Mouse (Mus musculus) macrophage (primary cell): ENCODE results near the gene Cdkn1a. TPM values are rescaled to one million over a fixed set of nuclear protein-coding genes. Genes with fewer than 3 reads are reported as not detected.
"Not testable (repeated sequence)": the region's sequence is repeated elsewhere in the genome, so short reads cannot be mapped to it uniquely, and the experiment has no call there.

Source experiments
- H3K27ac ChIP-seq: fragments of 350-480 bp; formaldehyde crosslinking; 2 replicates; pipeline ENCODE4 v1.9.0; 2021
- H3K36me3 ChIP-seq: fragments of 350-480 bp; formaldehyde crosslinking; 2 replicates; pipeline ENCODE4 v1.9.0; 2021; ENCODE audit errors: inconsistent target
- H3K4me3 ChIP-seq: fragments of 350-480 bp; formaldehyde crosslinking; 2 replicates; pipeline ENCODE4 v1.9.0; 2021; ENCODE audit errors: inconsistent target
- H3K79me2 ChIP-seq: fragments of 350-480 bp; formaldehyde crosslinking; 2 replicates; pipeline ENCODE4 v1.9.0; 2021; ENCODE audit errors: inconsistent target
- WGBS: methylation state at CpG from one replicate; pipeline ENCODE4 v1.1.7; 2026; ENCODE audit warnings: inconsistent platforms; ENCODE audit not compliant: missing documents; 5-methylcytosine and 5-hydroxymethylcytosine counted together
- polyA plus RNA-seq: library from polyadenylated mRNA; stranded (reverse); fragments of 250-400 nt; gene quantifications from 3 replicates; pipeline ENCODE4 v1.2.4, GENCODE M21; 2018; ENCODE audit warnings: inconsistent platforms

Gene Cdkn1a
- polyA plus RNA-seq, 1 experiment from 2014 or later = 176 TPM

DNA sequence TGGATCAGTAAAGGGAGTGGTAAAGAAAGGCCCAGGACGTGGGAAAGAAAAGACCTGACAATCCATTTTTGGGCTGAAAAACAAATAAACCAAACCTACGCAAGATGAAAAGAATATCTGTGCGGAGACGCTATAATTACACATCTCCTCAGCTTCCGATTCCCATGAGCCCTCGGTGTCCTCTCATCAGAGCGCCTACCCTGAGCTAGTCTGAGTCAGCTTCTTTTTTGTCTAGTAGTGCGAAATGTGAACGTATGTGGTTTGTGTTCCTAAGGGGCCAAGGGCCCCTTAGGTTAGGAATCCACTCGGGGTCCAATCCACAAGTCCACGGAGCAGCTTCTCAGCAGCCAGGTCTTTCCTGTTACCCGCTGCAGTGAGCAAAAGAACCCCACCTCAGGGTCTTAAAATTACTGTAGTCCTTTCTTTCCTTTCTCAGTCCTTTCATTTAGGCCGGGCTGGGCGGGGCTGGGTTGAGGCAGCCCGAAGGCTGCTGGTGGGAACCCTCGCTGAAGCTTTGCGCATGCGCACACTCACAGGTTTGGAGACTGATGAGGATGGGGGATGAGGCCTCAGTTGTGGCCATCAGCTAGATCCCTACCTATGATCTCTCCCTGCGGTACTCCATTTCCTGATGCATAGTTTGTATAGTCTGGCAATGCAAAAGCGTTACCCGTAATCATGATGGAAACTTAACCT, 25.4 kb upstream of the Cdkn1a start:
- WGBS = 97% methylated on average over 20 of the region's 21 CpGs

GRCm38 (mm10) chr17:29065971-29066370, 24.8 kb upstream of the Cdkn1a start:
- H3K79me2 ChIP-seq = no peaks in the 10 kb centered on the region
- H3K36me3 ChIP-seq = no peaks in the 10 kb centered on the region
- H3K27ac ChIP-seq = no peak overlapping the region
- no peak overlapping the region for H3K4me3 ChIP-seq
- WGBS = 89% methylated on average over 1 of the region's 3 CpGs

More for the DNA sequence above, 25.4 kb upstream of the Cdkn1a start:
- Histone ChIP-seq H3K27ac (no peak overlapping the region), H3K4me3 (no peak overlapping the region), H3K79me2 (no peaks in the 10 kb centered on the region), H3K36me3 (no peaks in the 10 kb centered on the region)

- not testable (repeated sequence) for H3K4me3 ChIP-seq, H3K36me3 ChIP-seq, H3K27ac ChIP-seq, H3K79me2 ChIP-seq
- WGBS = 84% methylated on average over 3 of the region's 3 CpGs
Observed at GRCm38 (mm10) chr17:29067416-29067815, 23.4 kb upstream of the Cdkn1a start.

DNA sequence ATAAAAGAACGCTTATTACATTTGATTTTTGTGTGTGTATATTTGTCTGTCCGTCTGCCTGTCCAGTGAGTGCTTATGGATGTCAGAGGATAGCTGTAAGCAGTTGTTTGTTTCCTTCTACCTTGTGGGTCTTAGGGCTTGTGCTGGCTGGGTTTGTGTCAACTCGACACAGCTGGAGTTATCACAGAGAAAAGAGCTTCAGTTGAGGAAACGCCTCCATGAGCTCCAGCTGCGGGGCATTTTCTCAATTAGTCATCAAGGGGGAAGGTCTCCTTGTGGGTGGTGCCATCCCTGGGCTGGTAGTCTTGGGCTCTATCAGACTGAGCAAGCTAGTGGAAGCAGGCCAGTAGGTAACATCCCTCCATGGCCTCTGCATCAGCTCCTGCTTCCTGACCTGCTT, 22.9 kb upstream of the Cdkn1a start:
- no peaks in the 10 kb centered on the region for H3K79me2 ChIP-seq
- no peak overlapping the region for H3K4me3 ChIP-seq
- no peaks in the 10 kb centered on the region for H3K36me3 ChIP-seq
- no peak overlapping the region for H3K27ac ChIP-seq
- WGBS = 86% methylated on average over 4 of the region's 5 CpGs

DNA sequence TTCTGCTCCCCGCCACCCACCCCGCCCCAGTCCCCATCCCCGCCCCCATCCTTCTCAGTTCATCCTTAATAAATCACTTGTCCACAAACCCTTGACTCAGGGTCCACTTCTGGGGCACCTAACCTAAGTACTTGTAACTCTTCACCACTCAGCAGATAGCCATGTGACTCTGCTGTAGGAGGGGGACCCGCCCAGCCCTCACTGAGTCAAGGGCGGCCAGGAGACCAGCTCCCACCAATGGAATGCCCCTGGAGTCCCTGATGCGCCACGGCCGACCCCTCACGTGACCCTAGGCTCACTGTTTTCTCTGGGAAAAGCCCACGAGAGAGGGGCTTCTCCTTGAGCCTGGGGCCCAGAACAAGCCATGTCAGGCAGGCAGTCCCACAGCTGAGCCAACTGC, 21.7 kb upstream of the Cdkn1a start:
- Histone ChIP-seq H3K4me3 (no peak overlapping the region), H3K36me3 (no peaks in the 10 kb centered on the region), H3K27ac (no peak overlapping the region), H3K79me2 (no peaks in the 10 kb centered on the region)
- 91% methylated on average over 10 of the region's 10 CpGs for WGBS

- Histone ChIP-seq H3K4me3 (no peak overlapping the region), H3K36me3 (no peaks in the 10 kb centered on the region)
- WGBS = 86% methylated on average over 5 of the region's 5 CpGs
Observed at GRCm38 (mm10) chr17:29071820-29072219, 19.0 kb upstream of the Cdkn1a start.

DNA sequence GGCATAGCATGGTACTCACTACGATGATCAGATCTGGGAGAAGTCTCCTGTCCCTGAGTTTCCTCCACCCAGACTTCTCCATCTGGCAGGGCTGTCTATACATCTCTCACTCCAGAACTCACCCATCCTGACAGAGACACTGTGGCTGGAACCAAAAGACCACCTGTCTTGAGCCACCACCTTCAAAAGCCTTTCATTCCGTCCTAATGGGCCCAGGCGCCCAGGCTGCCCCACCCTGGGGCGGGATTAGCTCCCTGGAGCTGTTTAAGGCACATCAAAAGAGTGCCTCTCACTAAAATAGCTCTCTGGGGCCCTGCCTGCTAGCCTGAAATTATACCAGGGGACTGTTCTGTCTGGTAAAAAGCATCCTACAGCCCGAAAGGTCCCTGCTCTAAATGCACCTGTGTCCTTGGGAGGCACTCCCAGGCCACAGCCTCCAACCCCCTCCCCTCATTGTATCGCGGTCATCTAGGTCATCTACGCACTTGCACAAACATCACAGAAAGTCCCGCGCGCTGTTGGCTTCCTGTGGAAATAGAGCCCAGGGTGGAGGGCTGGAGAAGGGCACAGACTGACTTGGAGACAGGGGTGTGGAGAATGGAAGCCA, 18.0 kb upstream of the Cdkn1a start:
- no peak overlapping the region for H3K27ac ChIP-seq
- no peak overlapping the region for H3K4me3 ChIP-seq
- H3K36me3 ChIP-seq = no peaks in the 10 kb centered on the region
- no peaks in the 10 kb centered on the region for H3K79me2 ChIP-seq
- 85% methylated on average over 11 of the region's 11 CpGs for WGBS

More at GRCm38 (mm10) chr17:29071820-29072219, 19.0 kb upstream of the Cdkn1a start:
- Histone ChIP-seq H3K79me2 (no peaks in the 10 kb centered on the region), H3K27ac (no peak overlapping the region)

DNA sequence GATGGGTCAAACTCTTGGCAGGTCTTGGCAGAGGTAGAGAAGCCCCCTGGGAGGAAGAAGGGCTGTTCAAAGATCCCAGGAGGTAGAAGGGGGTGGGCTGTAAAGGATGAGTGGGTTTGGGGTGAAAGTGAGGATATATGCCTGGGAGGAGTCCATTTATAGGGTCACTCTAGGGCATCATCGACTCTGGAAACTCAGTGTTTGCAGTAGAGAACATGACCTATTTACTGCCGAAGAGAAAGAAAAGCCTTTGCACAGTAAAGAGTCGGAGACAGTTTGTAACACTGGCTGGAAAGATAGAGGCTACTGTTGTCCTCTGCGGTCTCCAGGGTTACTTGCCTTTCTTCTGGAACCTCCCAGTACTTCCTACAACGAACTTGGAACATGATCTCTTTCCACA, 17.5 kb upstream of the Cdkn1a start:
- 70% methylated on average over 5 of the region's 5 CpGs for WGBS

GRCm38 (mm10) chr17:29074085-29074484, 16.7 kb upstream of the Cdkn1a start:
- Histone ChIP-seq H3K4me3 (no peak overlapping the region), H3K36me3 (no peaks in the 10 kb centered on the region), H3K27ac (no peak overlapping the region), H3K79me2 (0 out of 2 replicates have a peak, but pooled peaks cover 4% of the 10 kb centered on the region)
- 93% methylated on average over 13 of the region's 13 CpGs for WGBS

More for the DNA sequence above, 17.5 kb upstream of the Cdkn1a start:
- 0 out of 2 replicates have a peak, but pooled peaks cover 4% of the 10 kb centered on the region for H3K79me2 ChIP-seq
- no peaks in the 10 kb centered on the region for H3K36me3 ChIP-seq
- H3K27ac ChIP-seq = no peak overlapping the region
- H3K4me3 ChIP-seq = no peak overlapping the region

DNA sequence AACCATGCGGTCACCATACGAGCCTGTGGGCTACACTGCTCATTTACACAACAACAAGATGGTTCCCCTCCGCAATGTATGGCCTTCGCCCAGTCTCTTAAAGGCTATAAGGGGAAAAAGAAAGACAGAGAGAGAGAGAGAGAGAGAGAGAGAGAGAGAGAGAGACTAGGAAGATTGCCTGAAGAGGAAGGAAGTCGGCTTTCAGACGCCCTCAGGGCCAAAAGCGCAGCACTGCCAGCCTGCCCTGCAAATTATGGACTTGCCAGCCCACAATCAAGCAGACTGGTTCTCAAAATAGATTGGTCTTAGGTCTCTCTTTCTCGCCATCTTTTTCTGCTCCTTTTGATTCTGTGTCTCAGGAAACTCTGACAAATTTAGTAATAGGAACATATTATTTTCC, 14.5 kb upstream of the Cdkn1a start:
- no peak overlapping the region for H3K4me3 ChIP-seq
- H3K36me3 ChIP-seq = no peaks in the 10 kb centered on the region
- H3K79me2 ChIP-seq = 0 out of 2 replicates have a peak, but pooled peaks cover 4% of the 10 kb centered on the region
- 20% methylated on average over 7 of the region's 8 CpGs for WGBS
- H3K27ac ChIP-seq = peak overlapping the region; percentile 21; the same call in 1 of the 2 replicates

- H3K27ac ChIP-seq = peak overlapping the region; percentile 97
- H3K36me3 ChIP-seq = no peaks in the 10 kb centered on the region
- 0 out of 2 replicates have a peak, but pooled peaks cover 4% of the 10 kb centered on the region for H3K79me2 ChIP-seq
- 6% methylated on average over 14 of the region's 14 CpGs for WGBS
- H3K4me3 ChIP-seq = peak overlapping the region; percentile 73
Observed at GRCm38 (mm10) chr17:29077786-29078509, 12.8 kb upstream of the Cdkn1a start.

- Histone ChIP-seq H3K4me3 (peak overlapping the region; percentile 73), H3K27ac (peak overlapping the region; percentile 97), H3K36me3 (no peaks in the 10 kb centered on the region), H3K79me2 (0 out of 2 replicates have a peak, but pooled peaks cover 4% of the 10 kb centered on the region)
- WGBS = 3% methylated on average over 21 of the region's 25 CpGs
Observed at GRCm38 (mm10) chr17:29078519-29079383, 12.0 kb upstream of the Cdkn1a start.

- H3K4me3 ChIP-seq = no peak overlapping the region
Observed at GRCm38 (mm10) chr17:29080758-29081617, 9.8 kb upstream of the Cdkn1a start.

More at GRCm38 (mm10) chr17:29080758-29081617, 9.8 kb upstream of the Cdkn1a start:
- Histone ChIP-seq H3K79me2 (0 out of 2 replicates have a peak, but pooled peaks cover 4% of the 10 kb centered on the region), H3K27ac (peak overlapping the region; percentile 88), H3K36me3 (no peaks in the 10 kb centered on the region)
- WGBS = 50% methylated on average over 21 of the region's 23 CpGs
